Mouse (Mus musculus): ENCODE results near the gene Olfr641.

The Olfr641 gene

DNA sequence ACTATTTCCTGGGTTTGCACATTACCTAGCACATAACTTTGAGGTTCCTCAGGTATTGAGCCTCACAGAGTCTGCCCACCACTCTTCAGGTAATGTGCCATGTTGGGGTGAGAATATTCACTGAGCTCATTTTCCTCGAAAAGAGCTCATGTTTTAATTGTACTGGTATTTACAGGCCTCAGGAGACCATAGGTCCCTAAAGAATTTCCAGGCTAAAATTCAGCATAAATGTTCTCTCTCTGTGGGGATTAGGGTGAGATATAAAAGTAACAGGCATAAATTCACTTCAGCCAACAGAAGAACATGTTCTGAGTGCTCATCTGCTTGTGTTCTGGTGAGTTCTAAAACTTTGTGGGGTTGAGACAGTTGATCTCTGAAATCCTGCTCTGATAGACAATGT is at the start of gene Olfr641:
Gene Olfr641 (plus strand): TSS at position 301 of the 400 bp plus-strand sequence.
- DNase-seq (ENCODE audit: low spot score): no peak

DNA sequence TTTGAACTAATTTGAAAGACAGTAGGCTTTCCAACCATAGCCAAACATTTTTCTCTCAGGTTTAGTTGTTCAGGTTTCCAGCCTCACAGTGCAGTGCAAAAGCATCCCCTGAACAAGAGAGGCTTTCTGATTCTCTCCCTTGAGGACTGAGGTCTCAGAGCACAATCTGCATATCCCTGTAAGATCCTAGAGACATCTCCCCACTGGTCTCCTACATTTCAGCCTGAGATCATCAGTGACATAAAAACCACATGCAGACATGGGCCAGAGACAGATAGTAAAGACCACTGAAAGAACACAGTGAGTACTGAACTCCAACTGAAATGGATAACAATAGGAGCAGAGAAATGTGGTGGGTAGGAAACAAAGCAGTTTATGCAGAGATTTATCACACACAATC is 36.8 kb upstream of the Olfr641 start, which contains the start of gene Olfr638:
Gene Olfr638 (plus strand): TSS at position 301 of the 400 bp plus-strand sequence.
- DNase-seq (ENCODE audit: low spot score): no peak

DNA sequence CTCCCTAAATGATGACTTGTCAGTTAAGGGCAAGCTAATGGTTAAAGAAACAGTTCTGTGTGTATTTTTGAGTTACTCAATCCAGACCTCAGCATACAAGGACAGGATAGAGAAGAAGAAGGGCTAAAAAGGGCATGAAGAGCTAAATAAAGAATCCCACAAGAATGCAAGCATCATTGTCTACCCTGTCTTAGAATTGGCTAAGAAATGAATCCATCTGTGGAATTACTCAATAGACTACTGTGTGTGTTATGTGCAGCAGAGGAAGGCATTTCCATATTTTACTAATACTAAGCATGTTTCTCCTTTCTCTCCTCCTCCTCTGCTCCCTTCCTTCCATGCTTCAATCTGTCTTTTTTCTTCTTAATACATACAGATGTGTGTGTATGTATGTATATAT is 36.1 kb upstream of the Olfr641 start:
- DNase-seq (ENCODE audit: low spot score): no peak

DNA sequence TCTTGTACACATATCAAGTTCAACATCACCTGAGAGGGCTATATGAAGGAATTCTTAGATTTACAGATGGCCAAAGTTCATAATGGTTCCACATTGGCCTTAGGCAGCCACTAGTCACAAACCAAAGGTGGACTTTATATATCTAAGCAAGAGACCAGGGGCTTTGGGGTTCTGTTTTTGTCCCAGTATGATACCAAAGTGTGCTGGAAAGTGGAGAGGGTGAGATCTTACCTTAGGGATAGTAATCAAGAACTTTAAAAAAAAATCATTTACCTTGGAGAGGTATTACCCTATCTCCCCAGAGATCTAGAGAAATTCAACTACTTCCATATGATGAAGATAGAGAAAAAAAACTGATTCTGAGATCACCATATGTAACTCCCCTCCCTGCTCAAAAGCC is 18.0 kb upstream of the Olfr641 start, which contains the start of gene Olfr639:
Gene Olfr639 (minus strand): TSS at position 101 of the 400 bp plus-strand sequence.
- DNase-seq (ENCODE audit: low spot score): no peak

DNA sequence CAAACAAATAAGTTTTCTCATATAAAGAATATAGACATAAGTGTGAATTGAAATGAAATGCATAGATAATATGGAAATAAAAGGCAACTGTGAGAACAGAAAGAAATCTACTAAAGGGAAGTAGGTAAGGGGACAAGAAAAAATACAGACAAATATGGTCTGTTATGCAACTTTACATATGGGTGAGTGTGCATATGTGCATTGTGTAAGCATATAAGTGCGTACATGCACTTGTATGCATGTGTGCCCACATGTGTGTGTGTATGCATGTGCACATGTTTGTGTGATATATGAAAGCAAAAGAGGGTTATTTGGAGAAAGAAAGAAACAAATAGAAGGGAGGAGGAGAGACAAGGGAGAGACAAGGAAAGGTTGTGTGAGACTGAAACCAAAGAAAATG is 16.3 kb upstream of the Olfr641 start:
- no peak for DNase-seq (ENCODE audit: low spot score)

DNA sequence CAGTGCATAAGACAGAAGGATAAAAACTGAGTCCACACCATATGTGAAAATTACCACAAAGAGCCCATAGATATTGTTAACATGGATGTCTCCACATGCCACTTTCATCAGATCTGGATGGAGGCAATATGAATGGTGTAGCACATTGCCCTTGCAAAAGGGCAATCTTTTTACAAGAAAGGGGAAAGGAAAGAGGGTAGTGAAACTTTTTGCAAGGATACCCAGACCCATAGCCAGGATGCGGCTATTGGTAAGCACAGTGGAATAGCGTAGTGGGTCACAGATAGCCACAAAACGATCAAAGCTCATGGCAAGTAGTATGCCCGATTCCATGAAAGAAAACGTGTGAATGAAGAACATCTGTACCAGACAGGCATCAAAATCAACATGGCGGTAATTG is 13.6 kb upstream of the Olfr641 start:
- no peak for DNase-seq (ENCODE audit: low spot score)

DNA sequence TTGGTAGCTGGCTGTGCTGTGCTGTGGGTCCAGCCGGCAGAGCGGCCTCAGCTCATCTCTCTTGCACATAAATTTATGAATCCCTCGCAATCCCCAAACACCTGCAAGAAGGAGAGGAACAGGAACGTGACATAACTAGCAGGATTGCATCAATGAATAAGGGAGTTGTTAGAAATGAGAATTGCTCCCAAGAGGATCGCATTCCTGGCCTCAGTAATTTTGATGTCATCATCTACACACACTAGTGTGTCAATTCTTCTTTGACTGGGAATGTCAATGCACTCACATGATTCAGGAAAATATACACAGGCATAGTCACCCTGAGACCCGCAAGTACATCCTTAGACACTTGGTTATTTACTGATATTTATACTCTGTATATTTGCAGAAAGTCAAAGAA is 9.8 kb upstream of the Olfr641 start, which contains the start of gene Olfr640:
Gene Olfr640 (minus strand): TSS at position 101 of the 400 bp plus-strand sequence.
- DNase-seq (ENCODE audit: low spot score): no peak

DNA sequence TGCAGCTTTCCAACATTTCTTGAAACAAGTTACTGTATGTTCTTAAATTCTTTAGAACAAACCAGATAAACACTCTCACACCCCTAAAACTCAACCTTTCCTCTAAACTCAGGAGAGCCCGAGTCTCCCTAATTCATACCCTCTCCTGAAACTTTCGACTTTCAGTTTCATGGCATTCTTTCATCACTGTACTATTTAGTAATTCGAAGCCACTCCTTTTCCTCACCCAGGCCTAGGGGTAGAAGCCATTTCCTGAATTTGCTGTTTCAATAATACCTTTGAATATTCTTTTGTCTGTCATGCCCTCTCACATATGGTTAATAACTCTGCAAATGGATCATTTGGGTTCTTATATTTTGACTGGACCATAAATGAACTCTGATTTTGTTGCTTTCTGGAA is 8.3 kb upstream of the Olfr641 start:
- DNase-seq (ENCODE audit: low spot score): no peak

DNA sequence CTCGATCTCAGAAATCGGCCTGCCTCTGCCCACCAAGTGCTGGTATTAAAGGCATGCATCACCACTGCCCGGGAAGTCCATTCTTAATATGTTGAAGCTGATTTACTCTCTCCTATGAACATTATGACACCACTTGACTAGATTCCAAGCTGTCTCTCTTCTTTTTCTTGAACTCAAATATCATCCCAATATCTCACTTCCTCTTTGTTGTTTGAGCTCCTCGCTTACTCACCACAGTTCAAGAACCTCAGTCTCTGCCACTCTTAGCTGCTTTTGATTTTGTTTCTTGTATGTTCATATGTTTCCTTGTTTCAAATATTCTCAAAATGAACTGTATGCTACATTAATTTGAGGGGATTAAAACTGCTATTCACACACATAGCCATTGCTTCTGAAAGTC is 15.5 kb downstream of the Olfr641 start:
- DNase-seq (ENCODE audit: low spot score): no peak

DNA sequence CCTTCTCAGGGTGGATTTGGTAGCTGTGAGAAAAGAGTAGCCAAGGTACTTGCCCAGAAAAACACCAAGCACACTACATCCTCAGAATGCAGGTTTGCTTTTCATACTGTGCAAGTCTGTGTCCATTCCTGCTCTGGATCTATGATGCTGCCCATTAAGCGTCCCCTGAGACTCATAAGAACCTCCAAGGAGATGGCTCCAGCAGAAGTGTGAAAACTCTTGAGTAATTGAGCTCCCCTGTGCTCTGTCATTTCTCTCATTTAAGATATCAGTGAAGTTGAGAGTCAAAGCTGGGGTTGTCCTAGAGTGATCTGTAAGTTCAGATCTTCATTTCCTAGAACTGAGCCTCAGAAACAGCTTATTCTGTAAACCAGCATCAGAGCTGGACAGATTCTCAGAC is 17.3 kb downstream of the Olfr641 start, which contains the start of gene Olfr642:
Gene Olfr642 (minus strand): TSS at position 101 of the 400 bp plus-strand sequence.
- DNase-seq (ENCODE audit: low spot score): no peak

DNA sequence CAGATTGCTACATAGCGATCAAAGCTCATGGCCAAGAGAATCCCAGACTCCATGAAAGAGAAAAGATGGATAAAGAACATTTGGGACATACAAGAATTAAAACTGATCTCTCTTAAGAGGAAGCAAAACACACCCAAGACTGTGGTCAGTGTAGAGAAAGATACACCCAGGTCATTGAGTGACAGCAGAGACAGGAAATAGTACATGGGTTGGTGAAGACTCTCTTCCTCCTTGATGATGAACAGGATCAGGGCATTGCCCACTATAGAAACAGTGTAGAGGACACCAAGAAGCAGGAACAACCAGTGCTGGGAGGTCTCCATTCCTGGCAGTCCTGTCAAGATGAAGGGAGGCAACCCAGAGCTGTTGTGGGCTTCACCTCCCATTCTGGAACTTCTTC is 24.0 kb downstream of the Olfr641 start:
- no peak for DNase-seq (ENCODE audit: low spot score)

DNA sequence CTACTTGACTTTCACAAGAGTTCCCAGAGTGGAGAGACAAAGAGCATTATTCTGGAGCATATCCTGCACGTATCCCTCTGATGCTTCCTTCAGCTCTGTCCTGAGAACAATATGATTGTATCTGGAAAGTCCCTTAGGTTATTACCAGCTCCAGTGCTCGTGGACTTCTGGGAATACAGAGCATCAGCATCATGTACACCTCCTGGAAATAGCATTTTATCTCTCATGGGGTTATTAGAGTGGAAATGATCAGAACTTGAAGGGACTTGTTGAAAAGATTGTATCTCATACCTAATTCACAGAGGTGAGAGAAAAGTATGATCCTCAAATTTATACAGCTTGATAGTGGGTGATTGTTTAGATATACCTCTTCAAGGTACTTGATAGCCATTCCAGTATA is 26.1 kb downstream of the Olfr641 start, which contains the start of gene 4930516K23Rik:
Gene 4930516K23Rik (minus strand): TSS at position 101 of the 400 bp plus-strand sequence.
- DNase-seq (ENCODE audit: low spot score): no peak

DNA sequence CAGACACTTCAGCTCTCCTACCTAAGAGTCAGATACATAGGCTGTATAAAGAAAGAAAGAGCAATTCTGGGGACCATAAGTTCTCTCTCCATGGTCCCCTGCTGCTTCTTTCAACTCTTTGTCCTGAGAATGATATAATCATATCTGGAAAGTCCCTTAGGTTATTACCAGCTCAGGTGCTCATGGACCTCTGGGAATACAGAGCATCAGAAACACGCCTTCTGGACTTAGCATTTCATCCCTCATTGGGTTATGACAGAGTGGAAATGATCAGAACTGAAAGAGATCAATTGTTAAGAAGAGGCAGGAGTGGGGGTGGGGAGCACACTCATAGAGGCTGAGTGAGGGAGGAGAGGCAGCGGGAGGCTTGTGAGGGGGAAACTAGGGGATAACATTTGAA is 36.5 kb downstream of the Olfr641 start, which contains the start of gene Olfr644:
Gene Olfr644 (minus strand): TSS at position 101 of the 400 bp plus-strand sequence.
- DNase-seq (ENCODE audit: low spot score): no peak

DNA sequence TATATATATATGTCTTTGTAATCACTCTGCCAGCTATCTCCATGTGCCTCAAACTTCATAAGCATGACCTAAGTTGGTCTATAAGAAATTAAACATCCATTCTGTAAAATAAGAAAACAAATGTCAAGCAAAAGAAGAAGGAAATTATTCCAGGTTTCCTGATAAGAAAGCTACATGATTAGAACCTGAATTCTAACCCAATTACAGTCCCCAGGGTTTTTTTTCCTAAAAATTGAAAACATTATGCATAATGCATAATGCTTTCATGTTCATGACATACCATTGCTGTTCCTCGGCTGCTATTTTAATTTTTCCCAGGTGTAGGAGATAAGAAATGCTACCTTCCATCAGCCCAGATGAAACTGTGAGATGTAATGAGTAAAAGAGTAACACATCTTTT is 50.1 kb downstream of the Olfr641 start, which contains the start of gene Olfr645:
Gene Olfr645 (minus strand): TSS at position 101 of the 400 bp plus-strand sequence.
- DNase-seq (ENCODE audit: low spot score): no peak
